Mouse (Mus musculus) gastrocnemius, postnatal 10 days (tissue): ENCODE data around the gene Oas2. TPM values are rescaled to one million over a fixed set of nuclear protein-coding genes. Genes with fewer than 3 reads are reported as not detected.

Experiments
- DNase-seq: peaks from one replicate; pipeline ENCODE4 v3.0.0; 2021; ENCODE audit warnings: mixed read lengths
- total RNA-seq, 2 experiments: library from RNA; stranded (reverse); gene quantifications; 2 replicates each; pipeline ENCODE4 v1.2.3; 2021

Gene Oas2
- total RNA-seq, 2 experiments from 2014 or later = 0.09 TPM; not detected in 1

DNA sequence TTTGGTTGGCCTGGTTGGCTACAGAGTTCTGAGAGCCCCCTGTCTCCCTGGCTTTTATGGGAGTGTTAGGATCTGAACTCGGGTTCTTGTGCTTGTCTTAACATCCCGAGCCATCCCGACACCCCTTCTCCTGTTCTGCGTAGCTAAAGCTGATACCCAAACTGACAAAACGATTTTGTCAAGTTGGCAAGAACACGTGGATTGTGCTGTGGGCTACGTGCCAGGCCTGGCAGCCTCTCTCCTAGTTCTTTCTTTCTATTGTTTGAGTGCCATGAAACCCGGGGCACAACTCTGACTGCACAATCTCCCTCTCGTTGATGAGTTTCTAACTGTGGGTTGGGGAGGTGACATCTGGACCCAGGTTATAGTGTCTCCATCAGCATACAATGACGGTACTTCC, 20.3 kb downstream of the Oas2 start:
- no peak for DNase-seq

DNA sequence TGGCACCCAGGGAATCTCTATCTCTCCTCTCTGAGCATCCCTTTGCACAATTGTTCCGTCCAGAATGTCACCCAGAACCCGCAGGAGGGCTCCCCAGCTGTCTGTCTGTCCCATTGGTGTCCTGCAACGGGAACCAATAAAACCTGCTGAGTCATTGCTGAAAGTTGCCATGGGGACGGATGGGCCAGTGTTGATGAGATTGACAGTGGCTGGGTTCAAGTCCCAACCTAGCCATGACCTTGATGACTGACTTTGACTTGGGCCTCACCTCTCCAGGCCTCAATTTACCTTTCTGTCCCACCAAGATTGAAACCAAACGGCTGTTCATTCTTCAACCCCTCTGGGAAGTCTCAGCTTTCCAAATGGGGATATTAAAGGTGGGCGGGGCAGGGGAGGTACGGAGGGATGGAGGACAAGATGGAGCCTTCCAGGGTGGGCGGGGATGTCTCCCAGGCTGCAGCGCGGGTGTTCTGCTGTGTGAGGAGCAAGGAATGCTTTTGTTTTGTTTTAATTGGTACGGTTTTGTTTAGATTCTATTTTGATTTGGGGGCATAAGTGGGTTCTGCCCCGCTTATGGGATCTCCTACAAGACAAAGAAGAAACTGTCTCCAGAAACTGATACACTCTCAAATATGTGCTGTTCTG, 23.7 kb downstream of the Oas2 start:
- no peak for DNase-seq

DNA sequence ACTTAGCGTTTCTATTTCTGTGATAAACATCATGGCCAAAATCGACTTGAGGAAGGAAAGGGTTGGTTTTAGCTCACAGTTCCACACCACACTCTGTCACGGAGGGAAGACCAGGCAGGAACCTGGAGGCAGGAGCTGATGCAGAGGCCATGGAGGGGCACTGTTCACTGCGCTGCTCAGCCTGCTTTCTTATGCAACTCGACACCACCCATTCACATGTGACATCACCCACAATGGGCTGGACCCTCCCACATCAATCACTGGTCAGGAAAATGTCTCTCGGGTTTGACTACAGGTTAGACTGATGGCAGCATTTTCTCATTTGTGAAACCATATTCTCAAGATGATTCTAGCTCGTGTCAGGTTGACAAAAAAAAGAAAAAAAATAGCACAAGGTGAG, 28.6 kb downstream of the Oas2 start:
- no peak for DNase-seq

DNA sequence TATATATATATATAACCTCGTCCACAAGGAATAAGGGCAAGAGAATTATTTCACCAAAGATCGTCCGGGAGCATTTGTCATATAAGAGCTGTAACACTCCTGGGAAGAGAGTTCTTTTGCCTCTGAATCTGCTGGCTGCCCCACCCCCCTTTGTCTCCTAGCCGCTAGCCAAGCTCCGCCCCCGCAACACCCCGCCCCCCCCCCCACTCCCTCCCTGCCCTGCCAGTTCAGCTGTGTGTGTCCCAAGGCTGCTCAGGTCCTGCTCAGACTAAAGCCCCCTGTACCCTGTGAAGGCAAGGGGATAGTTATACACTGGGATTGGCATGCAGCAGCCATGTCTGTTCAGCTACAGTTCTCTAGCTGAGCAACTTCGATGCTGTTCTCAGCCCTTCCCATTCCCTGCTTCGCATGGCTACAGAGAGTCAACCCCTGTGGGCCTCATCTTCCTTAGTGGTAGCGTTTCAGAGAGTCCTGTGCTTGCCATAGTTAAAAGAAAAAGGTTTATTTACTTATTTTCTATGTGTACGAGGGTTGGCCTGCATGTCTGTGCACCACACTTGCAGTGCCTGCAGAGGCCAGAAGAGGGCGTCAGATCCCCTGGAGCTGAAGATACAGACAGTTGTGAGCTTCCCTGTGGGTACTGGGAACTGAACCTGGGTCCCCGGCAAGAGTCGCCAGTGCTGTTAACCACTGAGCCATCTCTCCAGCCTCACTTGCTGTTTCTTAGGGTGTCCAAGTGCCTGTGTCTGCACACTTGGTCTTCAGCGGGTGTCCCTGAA, 30.9 kb downstream of the Oas2 start:
- no peak for DNase-seq

DNA sequence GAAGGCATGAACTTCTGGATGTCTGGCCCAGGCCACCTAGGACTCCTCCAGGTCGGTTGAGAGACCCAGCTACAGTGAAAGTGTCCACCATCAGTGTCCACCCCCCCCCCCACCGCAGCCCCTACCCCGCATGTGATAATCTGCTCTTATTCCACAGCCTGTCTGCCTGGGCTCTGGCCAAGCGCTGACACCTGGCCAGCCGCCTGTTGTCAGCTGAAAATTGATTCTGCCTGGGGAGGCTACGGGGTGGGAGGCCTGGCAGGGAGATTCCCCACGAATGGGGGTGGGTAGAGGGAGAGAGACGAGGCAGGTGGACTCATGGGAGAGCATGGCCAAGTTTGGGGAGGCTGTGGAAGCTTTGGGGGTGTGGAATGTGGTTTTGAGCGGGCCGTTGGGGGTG, 32.5 kb downstream of the Oas2 start:
- no peak for DNase-seq

DNA sequence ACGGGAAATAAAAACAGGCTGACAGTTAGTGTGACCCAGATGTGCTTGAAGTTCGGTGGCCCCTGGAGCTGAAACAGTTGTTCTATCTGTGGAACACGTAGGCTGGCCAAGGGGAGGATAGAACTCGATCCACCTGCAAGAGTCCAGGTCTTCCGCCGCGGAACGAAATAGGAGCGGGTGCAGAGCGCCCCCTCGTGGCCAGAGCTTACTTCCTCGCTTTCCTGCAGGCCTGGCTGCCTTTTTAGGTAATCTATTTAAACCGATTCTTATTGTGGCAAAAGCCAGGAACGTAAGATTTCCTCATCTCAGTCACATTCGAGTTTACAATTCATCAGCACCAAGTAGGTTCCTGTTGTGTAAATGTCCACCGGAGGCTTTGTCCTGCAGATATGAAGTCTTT, 35.3 kb downstream of the Oas2 start:
- peak; percentile 79 for DNase-seq

DNA sequence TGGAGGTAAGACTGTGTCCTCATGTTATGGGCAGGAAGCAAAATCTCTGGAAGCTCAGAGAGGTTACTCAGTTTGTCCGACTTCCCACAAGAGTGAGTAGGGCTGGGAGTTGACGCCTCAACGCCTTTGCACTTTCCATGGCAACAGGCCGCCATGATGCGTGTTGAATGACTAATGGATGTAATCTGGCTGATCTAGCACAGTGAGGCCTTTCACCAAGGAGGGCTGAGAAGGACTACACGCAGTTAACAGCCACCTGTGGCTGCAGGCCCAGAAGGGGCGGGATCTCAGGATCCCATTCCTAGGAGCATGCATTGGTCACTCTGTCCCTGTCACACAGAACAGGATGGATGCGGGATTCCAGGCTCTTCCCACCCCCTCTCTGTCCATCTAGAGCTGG, 36.9 kb downstream of the Oas2 start:
- DNase-seq = no peak

DNA sequence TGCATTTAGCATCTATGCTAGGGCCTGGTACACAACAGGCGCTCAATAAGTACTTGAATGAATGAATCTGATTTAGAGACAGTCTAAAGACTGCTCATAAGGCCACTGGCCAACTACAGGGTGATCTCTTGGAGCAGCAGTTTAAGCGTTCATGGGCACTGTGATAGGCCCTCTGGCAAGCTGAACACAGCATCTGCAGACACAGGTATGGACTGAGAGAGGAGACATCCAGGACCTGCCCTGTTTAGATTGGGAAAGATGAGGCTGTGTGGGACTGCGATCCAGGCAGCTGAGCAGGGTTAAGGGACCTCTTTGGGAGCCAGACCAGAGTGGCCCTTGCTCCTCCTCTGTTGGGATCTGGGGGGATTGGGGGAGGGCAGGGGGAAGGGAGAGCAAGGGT, 37.8 kb downstream of the Oas2 start, which contains the start of gene Dtx1:
Gene Dtx1, minus strand, starts transcription at position 101 of the 400 bp plus-strand sequence.
- DNase-seq = no peak

DNA sequence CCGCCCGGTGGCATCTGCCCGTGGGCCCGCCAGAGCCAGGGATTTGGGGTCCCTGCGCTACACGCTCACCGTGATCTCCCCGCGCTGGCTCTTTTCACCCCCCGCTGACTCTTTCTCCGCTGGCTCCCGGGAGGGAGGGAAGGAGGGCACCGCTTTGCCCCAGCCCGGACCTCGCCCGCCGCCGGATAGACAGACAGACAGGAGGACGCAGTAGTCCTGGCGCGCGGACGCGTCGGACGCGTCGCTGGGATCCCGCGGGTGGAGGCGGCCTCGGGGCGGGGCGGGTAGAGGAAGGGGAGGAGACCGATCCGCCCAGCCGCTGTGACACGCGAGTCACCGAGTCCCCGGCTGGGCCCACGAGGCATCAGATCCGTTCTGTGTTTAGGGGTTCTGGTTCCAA, 38.2 kb downstream of the Oas2 start:
- DNase-seq = peak; percentile 52

DNA sequence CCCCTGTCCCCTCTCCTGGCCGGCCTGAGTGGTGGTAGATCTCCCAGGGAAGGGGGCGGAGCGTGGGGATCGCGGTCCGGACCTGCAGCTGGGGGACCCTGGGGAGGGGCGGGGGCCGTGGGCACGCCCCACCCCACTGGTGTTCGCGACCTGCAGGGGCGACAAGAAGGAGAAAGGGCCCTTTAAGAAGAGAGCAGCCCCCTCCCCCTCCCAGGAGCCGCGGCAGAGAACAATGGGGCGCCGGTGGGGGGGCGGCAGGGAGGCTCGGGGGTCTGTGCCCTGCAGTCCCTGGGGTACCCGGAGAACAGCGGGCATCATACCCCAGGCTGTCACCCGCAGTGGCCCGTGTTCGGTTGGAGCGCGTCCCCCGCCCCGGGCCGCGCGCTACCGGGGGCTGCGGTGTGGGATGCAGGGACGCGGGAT, 38.8 kb downstream of the Oas2 start:
- DNase-seq = no peak

DNA sequence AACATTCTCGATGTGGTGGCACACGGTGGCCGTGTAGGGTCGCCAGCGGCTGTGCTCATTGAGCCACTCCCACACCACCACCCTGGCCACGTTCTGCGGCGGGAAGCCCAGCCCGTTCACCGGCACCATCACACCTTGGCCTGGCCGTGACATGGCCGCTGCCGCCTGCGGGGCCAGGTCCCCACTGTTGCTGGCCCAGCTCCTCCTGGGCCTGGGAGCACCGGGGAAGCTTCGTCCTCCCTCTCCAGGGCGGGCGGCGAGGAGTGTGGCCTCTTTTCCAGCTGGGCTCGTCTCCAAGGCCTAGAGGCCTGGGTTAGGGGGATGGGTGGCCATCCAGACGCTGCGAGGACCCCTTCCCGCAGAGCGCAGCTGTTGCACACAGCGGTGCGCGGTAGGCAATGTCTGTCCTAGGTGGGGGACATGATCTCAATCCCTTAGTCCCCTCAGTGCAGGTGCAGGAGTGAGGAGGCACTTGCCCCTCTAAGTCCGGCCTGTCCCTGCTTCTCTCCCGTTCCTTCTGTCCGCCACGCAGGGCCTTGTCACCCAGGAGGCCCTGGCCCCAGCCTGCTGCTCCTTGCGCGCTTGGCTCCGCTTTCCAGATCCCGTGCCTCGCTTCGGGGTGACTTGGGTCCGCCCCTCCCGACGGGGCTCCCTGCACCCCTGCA, 39.4 kb downstream of the Oas2 start:
- peak; percentile 26 for DNase-seq

DNA sequence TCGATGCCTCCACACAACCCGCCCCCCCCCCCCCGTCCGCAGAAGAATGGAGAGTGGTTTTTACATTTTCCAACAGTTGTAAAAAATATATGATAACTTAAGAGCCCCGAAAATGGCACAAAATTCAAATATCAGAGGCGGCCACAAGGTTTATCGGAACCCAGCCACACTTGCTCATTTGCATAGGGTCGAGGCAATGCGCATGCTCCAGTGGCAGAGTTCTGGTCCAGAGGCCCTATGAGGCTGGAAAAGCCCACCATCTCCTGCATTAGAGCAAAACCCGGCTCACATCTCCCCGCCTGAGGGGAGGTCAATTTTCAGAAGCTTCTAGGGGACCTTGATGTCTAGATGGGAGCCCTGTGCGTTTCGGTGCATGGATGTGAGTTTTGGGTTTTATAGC, 42.7 kb downstream of the Oas2 start:
- DNase-seq = no peak

DNA sequence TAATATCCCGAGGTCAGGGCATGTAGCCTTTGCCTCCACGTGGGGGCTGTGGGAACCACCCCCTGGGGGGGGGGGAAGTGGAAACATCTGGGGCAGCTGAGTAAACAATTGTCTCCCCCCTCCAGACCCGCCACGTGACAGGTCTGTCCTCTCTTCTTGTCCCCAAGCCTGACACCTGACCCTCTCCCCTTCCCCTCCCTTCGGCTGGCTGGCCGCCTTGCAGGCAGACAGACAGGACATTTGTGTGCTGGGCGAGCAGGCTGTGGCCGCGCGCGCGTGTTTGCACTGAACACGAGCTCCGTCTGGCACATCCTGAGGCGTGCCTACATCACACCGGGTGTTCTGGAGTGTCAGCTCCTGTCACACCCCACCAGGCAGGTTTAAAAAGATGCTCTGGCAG, 43.1 kb downstream of the Oas2 start:
- DNase-seq = peak; percentile 18

DNA sequence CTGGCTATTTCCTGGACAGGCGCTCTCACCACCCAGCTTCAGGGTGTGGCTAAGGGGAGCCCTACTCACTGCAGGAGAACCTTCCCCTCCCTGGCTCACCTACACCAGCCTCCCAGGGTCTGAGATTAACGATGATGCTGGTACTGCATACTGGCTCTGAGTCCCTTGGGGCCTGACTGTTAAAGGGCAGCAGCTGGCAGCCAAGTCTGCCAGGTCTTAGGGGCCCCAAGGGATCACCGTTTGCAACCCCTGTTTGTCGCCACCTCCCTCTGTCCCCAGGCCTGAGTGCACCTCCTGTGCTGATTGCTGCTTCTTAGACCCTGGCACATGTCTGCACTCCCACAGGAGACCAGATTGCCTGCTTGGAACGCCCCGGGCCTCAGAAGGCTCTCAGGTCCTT, 45.2 kb downstream of the Oas2 start:
- no peak for DNase-seq

DNA sequence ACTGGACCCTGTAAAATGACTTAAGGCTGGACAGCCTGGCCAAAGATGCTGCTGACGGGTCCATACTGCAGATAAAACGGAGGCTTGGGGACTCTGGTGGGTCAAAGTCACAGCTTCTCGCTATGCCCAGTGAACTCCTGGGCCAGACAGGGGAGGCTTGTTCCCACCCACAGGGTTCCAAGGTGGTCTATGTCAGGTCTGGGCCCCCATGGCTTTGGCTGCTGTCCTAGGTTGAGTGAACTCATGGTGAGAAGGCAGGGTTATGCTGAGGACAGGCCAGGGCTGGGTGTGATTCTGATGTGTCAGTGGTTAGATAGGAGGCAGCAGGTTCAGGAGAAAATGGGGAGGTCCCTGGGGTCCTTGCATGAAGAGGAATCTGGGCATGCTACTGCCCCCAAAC, 46.0 kb downstream of the Oas2 start:
- DNase-seq = no peak

DNA sequence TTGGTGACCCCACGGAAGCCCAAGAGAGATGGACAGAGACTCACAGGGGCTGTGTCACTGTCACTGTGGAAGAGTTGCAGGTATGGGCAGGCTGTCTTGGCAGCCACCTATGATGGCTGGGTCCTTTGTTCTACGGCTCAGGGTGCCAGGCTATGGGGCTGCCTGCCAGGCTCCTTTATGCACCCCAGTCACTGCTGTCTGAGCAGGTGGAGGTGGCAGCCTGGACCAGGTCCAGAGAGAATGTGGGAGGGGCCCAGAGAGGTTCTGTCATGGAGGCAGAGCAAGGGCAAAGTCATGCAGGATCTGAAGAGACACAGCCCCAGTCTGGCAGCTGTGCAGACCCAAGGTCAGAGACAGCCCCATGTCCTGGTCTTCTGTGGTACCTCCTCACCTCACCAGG, 46.7 kb downstream of the Oas2 start:
- DNase-seq = no peak

DNA sequence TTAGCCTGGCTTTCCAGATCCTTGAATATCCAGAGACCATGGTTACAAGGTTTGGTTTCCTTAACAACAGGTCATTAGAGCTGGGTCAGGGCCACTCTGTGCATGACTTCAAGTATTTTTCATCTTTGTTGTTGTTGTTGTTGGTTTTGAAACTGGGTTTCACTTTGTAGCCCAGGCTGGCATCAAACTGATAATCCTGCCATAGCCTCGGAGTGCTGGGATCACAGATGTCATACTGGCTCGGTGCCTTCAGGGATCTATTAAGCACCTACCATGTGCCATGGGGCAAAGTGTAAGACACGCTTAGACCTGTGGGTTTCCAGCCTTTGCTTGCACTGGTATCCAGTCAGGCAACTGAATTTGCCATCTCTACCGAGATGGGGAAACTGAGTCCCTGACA, 47.2 kb downstream of the Oas2 start:
- DNase-seq = no peak

DNA sequence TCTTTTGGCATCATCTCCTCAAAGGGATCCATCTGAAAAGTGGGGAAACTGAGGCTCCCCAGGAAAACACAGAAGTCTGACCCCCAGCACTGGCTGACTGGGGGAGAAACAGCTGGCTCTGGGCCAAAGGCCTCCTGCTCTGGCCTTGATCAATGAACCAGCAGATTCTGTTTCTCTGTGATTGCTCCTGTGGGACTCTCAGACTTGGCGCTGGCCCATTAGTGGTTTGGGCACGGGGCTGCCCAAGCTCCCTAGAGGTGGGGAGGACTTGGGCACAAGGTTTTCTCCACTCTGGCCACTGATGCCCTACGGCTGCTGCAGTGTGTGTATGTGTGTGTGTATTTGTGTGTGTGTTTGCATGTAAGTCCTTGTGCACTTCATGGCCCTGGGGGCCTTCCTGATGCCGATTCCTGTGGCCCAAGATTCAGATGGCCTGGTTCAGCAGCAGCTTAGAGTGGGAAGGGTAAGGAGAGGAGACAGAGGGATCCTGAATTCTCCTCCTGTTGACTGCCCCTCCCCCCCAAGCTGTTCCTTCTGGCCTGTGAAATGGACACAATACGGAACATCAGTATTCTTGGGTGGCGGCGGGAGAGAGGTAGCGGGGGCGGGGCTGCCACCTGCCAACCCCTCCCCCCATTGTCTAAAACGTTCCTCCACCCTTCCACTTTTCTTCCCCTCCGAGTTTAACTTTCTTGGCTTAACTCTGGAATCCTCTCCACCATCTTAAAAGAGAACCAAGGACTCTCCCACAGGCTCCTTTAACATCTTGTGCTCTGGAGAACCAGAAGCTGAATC, 48.5 kb downstream of the Oas2 start:
- no peak for DNase-seq

DNA sequence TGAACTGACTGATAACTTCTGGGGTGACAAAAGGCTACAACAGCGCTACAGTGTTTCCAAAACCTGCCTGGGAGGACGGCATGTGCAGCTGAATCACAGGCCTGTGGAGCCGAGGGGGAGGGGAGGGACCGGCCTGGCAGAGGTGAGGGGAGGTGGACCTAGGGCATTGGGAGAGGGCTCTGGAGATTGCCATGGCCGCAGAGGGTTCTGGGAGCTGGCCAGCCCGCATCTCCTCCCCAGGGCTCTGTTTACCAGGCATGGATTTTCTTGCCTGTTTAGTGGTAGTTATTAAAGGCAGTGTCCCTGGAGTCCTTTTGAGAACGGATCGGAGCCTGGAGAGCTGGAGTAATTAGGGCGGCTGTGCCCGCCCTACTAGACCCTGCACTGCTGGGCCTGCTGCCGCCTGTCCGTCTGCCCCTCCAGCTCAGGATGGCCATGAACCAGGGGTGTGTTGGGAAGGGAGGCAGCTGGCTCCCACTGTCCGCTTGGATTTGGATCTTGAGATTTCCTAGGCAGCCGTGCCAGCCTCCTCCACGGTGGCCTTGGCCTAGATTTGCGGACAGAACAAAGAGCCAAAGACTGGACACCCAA, 50.8 kb downstream of the Oas2 start:
- DNase-seq = no peak

DNA sequence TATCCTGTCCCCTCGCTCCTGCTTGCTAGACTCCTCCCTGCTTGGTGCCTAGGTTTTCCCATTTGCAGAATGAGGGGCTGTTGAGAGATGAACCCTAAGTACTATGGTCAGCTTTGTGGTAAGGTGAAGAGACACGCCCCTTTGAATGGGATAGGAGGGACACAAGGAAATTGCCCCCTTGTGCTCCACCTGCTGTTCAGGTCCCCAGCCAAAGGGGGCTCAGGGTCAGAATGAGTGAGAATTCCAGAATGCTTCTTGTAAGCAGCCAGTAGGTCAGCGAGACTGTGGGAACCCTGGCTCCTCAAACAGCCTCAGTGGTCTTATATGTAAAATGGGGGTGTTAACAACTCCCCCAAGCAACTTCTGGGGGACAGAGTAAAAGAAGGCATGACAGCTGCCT, 51.5 kb downstream of the Oas2 start:
- DNase-seq = no peak

DNA sequence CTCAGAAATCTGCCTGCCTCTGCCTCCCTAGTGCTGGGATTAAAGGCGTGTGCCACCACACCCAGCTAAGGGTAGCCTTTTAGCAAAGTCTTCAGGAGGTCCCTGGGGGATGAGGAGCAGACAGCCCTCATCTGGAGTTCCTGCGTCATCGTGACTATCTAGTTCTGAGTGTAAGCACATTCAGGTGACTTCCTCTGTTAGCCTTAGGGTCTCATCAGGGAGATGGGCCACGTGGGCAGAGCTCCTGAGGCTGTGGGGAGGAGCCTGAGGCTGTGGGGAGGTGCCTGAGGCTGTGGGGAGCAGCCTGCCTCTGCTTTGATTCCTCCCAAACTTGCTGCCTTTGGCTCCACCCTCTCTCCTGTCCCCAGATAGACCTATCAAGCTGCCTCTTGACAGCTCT, 52.8 kb downstream of the Oas2 start:
- no peak for DNase-seq

DNA sequence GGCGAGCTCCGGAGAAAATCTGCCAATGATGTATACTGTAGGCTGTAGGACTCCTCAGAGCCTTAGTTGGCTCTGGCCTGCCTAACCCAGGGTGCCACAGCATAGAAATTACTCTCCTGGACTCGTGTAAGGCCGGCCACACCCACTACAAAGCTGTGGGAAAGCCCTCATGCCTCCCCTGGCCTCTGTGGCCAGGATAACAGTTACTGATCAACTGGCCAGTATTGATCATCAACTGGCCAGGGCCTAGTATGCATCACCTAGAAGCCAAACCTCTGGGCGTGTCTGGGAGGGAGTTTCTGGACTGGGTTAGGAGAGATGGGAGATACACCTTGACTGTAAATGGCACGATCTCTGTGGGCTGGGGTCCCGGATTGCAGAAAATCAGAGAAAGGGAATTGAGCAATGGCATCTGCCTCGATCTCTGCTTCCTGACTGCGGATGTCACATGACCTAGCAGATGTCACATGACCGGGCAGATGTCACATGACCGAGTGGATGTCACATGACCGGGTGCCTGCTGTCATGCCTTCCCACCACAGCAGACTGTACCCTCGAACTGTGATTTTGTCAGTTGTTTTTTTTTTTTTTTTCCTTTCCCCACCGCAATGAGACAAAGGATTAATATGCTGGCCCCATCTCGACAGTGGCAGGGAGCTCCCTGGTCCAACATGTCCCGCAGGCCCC, 53.5 kb downstream of the Oas2 start:
- no peak for DNase-seq
